Mouse (Mus musculus): ENCODE results near the gene Lin7a.

- TF ChIP-seq CTCF (IDR thresholded peaks at IDR 0.05; ENCODE audit: low read depth, low read length) (no peak), GATA1 (IDR thresholded peaks at IDR 0.05; ENCODE audit: borderline replicate concordance, low read length) (no peak), GATA2 (IDR thresholded peaks at IDR 0.05; ENCODE audit: borderline replicate concordance, low read depth, low read length) (no peak), TAL1 (conservative IDR thresholded peaks at IDR 0.05; ENCODE audit: low read depth, low read length) (no peak)
Measured at GRCm38 (mm10) chr10:107233825-107234224, 37.7 kb upstream of the Lin7a start.

All from G1E (cell line).